Mouse (Mus musculus) bone marrow, adult 2 months (tissue): ENCODE data around the gene 2310009B15Rik. TPM values are rescaled to one million over a fixed set of nuclear protein-coding genes. Genes with fewer than 3 reads are reported as not detected.

ENCODE experiments used
- H3K27ac ChIP-seq: fragments of 200-500 bp; 2 replicates; pipeline ENCODE4 v1.5.1; 2012; ENCODE audit warnings: low read depth, mild to moderate bottlenecking, control low read depth, inconsistent platforms, low read length; ENCODE audit not compliant: control insufficient read depth, poor library complexity, insufficient read depth
- H3K4me1 ChIP-seq: fragments of 200-500 bp; 2 replicates; pipeline ENCODE4 v1.6.1; 2011; ENCODE audit warnings: low read length; ENCODE audit not compliant: control insufficient read depth, insufficient read depth
- H3K4me3 ChIP-seq: fragments of 200-500 bp; replicated peaks from 2 replicates; pipeline ENCODE3; 2011; ENCODE audit warnings: mild to moderate bottlenecking, low read depth, low read length, control low read depth; ENCODE audit not compliant: control insufficient read depth
- CTCF ChIP-seq: fragments of 200-500 bp; IDR thresholded peaks from 2 replicates; pipeline ENCODE4 v1.5.1; 2011; ENCODE audit warnings: low read length, control low read depth; ENCODE audit not compliant: control insufficient read depth, insufficient read depth
- POLR2A ChIP-seq: fragments of 200-500 bp; IDR thresholded peaks from 2 replicates; pipeline ENCODE4 v1.6.1; 2011; ENCODE audit warnings: low read depth, mild to moderate bottlenecking, control low read depth, low read length, borderline replicate concordance; ENCODE audit not compliant: control insufficient read depth
- WGBS: fragments of 180-500 bp; shearing (Covaris S2); methylation state at CpG from one replicate; pipeline ENCODE4 v1.1.7; 2018; 5-methylcytosine and 5-hydroxymethylcytosine counted together
- polyA plus RNA-seq: library from polyadenylated mRNA; stranded (reverse); fragments of >200 nt; gene quantifications from 2 replicates; pipeline ENCODE4 v1.2.4, GENCODE M21; 2011; ENCODE audit warnings: low replicate concordance; ENCODE audit not compliant: missing spikeins, insufficient read depth, insufficient read length

Gene 2310009B15Rik
- polyA plus RNA-seq, 1 experiment = 13.3 TPM

- Histone ChIP-seq H3K4me1 (no peaks in the 10 kb centered on the region; the same call in 1 of the 2 replicates), H3K4me3 (no peak overlapping the region), H3K27ac (no peak overlapping the region)
- 10% methylated on average over 25 of the region's 25 CpGs for WGBS
- no peak for TF ChIP-seq CTCF
- no peak for TF ChIP-seq POLR2A
Observed at GRCm38 (mm10) chr1:138840440-138841305, 16.0 kb downstream of the 2310009B15Rik start.

GRCm38 (mm10) chr1:138839809-138840430, 16.7 kb downstream of the 2310009B15Rik start:
- Histone ChIP-seq H3K27ac (no peak overlapping the region), H3K4me1 (no peaks in the 10 kb centered on the region; the same call in 1 of the 2 replicates), H3K4me3 (no peak overlapping the region)
- 11% methylated on average over 16 of the region's 16 CpGs for WGBS
- no peak for TF ChIP-seq CTCF

- Histone ChIP-seq H3K27ac (no peak overlapping the region), H3K4me1 (no peaks in the 10 kb centered on the region; the same call in 1 of the 2 replicates), H3K4me3 (no peak overlapping the region)
- TF ChIP-seq POLR2A = no peak
- no peak for TF ChIP-seq CTCF
- WGBS = 30% methylated on average over 2 of the region's 2 CpGs
Observed at GRCm38 (mm10) chr1:138839291-138839690, 17.4 kb downstream of the 2310009B15Rik start.

- H3K27ac ChIP-seq = no peak overlapping the region
- H3K4me3 ChIP-seq = no peak overlapping the region
- H3K4me1 ChIP-seq = no peaks in the 10 kb centered on the region; the same call in 1 of the 2 replicates
- TF ChIP-seq POLR2A = no peak
- no peak for TF ChIP-seq CTCF
- WGBS = 18% methylated on average over 27 of the region's 27 CpGs
Observed at GRCm38 (mm10) chr1:138837786-138838743, 18.6 kb downstream of the 2310009B15Rik start.

GRCm38 (mm10) chr1:138835355-138835900, 21.2 kb downstream of the 2310009B15Rik start:
- Histone ChIP-seq H3K27ac (no peak overlapping the region), H3K4me1 (no peaks in the 10 kb centered on the region), H3K4me3 (no peak overlapping the region)
- no peak for TF ChIP-seq CTCF
- no peak for TF ChIP-seq POLR2A
- under 1% methylated on average over 3 of the region's 3 CpGs for WGBS

GRCm38 (mm10) chr1:138831309-138831708, 25.3 kb downstream of the 2310009B15Rik start:
- TF ChIP-seq CTCF (no peak), POLR2A (no peak)
- H3K4me3 ChIP-seq = peak overlapping the region; percentile 10
- H3K27ac ChIP-seq = no peak overlapping the region
- no peaks in the 10 kb centered on the region for H3K4me1 ChIP-seq
- 1% methylated on average over 16 of the region's 16 CpGs for WGBS

- no peak overlapping the region for H3K4me3 ChIP-seq
- H3K4me1 ChIP-seq = no peaks in the 10 kb centered on the region
- no peak for TF ChIP-seq CTCF
- no peak overlapping the region for H3K27ac ChIP-seq
- 65% methylated on average over 6 of the region's 6 CpGs for WGBS
Observed at GRCm38 (mm10) chr1:138826841-138827240, 29.8 kb downstream of the 2310009B15Rik start.

- TF ChIP-seq CTCF (no peak), POLR2A (no peak)
- Histone ChIP-seq H3K4me3 (no peak overlapping the region), H3K4me1 (no peaks in the 10 kb centered on the region), H3K27ac (no peak overlapping the region)
- WGBS = 65% methylated on average over 1 of the region's 1 CpGs
Observed at GRCm38 (mm10) chr1:138822985-138823322, 33.7 kb downstream of the 2310009B15Rik start.
